21 mouse cellular contexts compared by ENCODE assay signal in genomic region chr12:71870644-71871043, GRCm38 (mm10). TPM values are rescaled to one million over a fixed set of nuclear protein-coding genes. Genes with fewer than 3 reads are reported as not detected.
A peak's percentile ranks its signal among the peaks of the same experiment; 100 is the strongest.
DNase-seq lines count a peak whose midpoint lies in the region; ATAC-seq and TF ChIP-seq lines count a peak whose summit lies in the region.
"Had no signal": no experiment of that assay in that cellular context is flagged by ENCODE, and none has a peak within 500 bp of the region (broad histone marks: within the 10 kb centered on the region; RNA-seq: fewer than 3 reads in every experiment).

No protein-coding gene starts in this region.

- no peaks in the 10 kb centered on the region for H3K27me3 ChIP-seq in limb, embryonic 15.5 days
- no peaks in the 10 kb centered on the region for H3K27me3 ChIP-seq in limb, embryonic 10.5 days (ENCODE audit: low read depth, poor library complexity, severe bottlenecking)
- H3K27me3 ChIP-seq in heart, adult 2 months (ENCODE audit: control insufficient read depth, insufficient read depth, low read length): no peaks in the 10 kb centered on the region
- H3K27me3 ChIP-seq: embryonic facial prominence, embryonic 15.5 days; heart, embryonic 12.5 days; hindbrain, embryonic 13.5 days; intestine, embryonic 15.5 days; limb, embryonic 12.5 days; midbrain, embryonic 15.5 days had no signal

- H3K27ac ChIP-seq in limb, embryonic 15.5 days: 0 out of 2 replicates have a peak overlapping the region, but pooled peaks have one; percentile 7
- no peak overlapping the region for H3K27ac ChIP-seq in limb, embryonic 10.5 days
- no peak overlapping the region for H3K27ac ChIP-seq in heart, adult 2 months
- H3K27ac ChIP-seq: embryonic facial prominence, embryonic 15.5 days; hindbrain, embryonic 13.5 days; intestine, embryonic 15.5 days; limb, embryonic 12.5 days; midbrain, embryonic 15.5 days had no signal

- TF ChIP-seq CTCF in heart, adult 2 months (IDR thresholded peaks at IDR 0.05): no peak

- intact Hi-C loops in heart, adult 2 months (cut with DNase I): no loop called here

- no peaks in the 10 kb centered on the region for H3K36me3 ChIP-seq in limb, embryonic 15.5 days
- no peaks in the 10 kb centered on the region for H3K36me3 ChIP-seq in limb, embryonic 10.5 days
- H3K36me3 ChIP-seq in heart, adult 2 months (ENCODE audit: control insufficient read depth, insufficient read depth, low read length): peaks cover 23% of the 10 kb centered on the region
- H3K36me3 ChIP-seq: embryonic facial prominence, embryonic 15.5 days; hindbrain, embryonic 13.5 days; intestine, embryonic 15.5 days; limb, embryonic 12.5 days; midbrain, embryonic 15.5 days had no signal

- no peak for DNase-seq in limb, embryonic 10.5 days (ENCODE audit: low spot score)
- peak; percentile 58 for DNase-seq in urinary bladder, postnatal 14 days (ENCODE audit: low spot score)
- DNase-seq in urinary bladder, postnatal 4 days (ENCODE audit: low spot score in 2 of 2): no peak
- peak; percentile 21 for DNase-seq in T-cell, adult 2 months (ENCODE audit: low spot score)
- no peak for DNase-seq in cerebellum, adult 9-11 months
- no peak for DNase-seq in heart, adult 2 months
- DNase-seq: cerebellum, adult 11-12 months; cerebellum, postnatal 36 days; forebrain, postnatal 0 days; heart, postnatal 14 days; kidney, adult 9 months; kidney, postnatal 25 days; lung, postnatal 10 days had no signal

- peaks cover 27% of the 10 kb centered on the region for H3K4me1 ChIP-seq in limb, embryonic 15.5 days
- H3K4me1 ChIP-seq in limb, embryonic 10.5 days: peaks cover 31% of the 10 kb centered on the region
- peaks cover 22% of the 10 kb centered on the region for H3K4me1 ChIP-seq in heart, adult 2 months (ENCODE audit: control insufficient read depth, insufficient read depth, low read length)

- peaks cover 4% of the 10 kb centered on the region for H3K79me2 ChIP-seq in heart, adult 2 months (replicated peaks; ENCODE audit: control insufficient read depth, insufficient read depth, low read length)

- H3K9me3 ChIP-seq in limb, embryonic 15.5 days: no peaks in the 10 kb centered on the region
- H3K9me3 ChIP-seq in limb, embryonic 10.5 days (replicated peaks): no peaks in the 10 kb centered on the region
- H3K9me3 ChIP-seq: embryonic facial prominence, embryonic 15.5 days; heart, embryonic 12.5 days; hindbrain, embryonic 13.5 days; intestine, embryonic 15.5 days; limb, embryonic 12.5 days; midbrain, embryonic 15.5 days had no signal

- no peak for TF ChIP-seq POLR2A in heart, adult 2 months (IDR thresholded peaks at IDR 0.05; ENCODE audit: insufficient read depth, low read depth, low read length)

- H3K9ac ChIP-seq in limb, embryonic 15.5 days: no peak overlapping the region
- no peak overlapping the region for H3K9ac ChIP-seq in heart, adult 2 months (ENCODE audit: low read depth, low read length)
- H3K9ac ChIP-seq: embryonic facial prominence, embryonic 15.5 days; forebrain, postnatal 0 days; heart, embryonic 12.5 days; hindbrain, embryonic 13.5 days; intestine, embryonic 15.5 days; limb, embryonic 12.5 days; midbrain, embryonic 15.5 days had no signal

- no peak for ATAC-seq in limb, embryonic 15.5 days (ENCODE audit: insufficient number of reproducible peaks, low FRiP score, low TSS enrichment, low read depth)
- ATAC-seq: forebrain, postnatal 0 days; intestine, embryonic 15.5 days; midbrain, embryonic 15.5 days had no signal

- WGBS in limb, embryonic 15.5 days: 72% methylated on average over 6 of the region's 6 CpGs
- 93% methylated on average over 6 of the region's 6 CpGs for WGBS in limb, embryonic 10.5 days
- WGBS in heart, adult 2 months: 69% methylated on average over 6 of the region's 6 CpGs

- no peak overlapping the region for H3K4me3 ChIP-seq in limb, embryonic 15.5 days
- no peak overlapping the region for H3K4me3 ChIP-seq in limb, embryonic 10.5 days
- no peak overlapping the region for H3K4me3 ChIP-seq in heart, adult 2 months
- H3K4me3 ChIP-seq: embryonic facial prominence, embryonic 15.5 days; heart, embryonic 12.5 days; hindbrain, embryonic 13.5 days; intestine, embryonic 15.5 days; limb, embryonic 12.5 days; midbrain, embryonic 15.5 days; myocyte had no signal

- H3K4me2 ChIP-seq in limb, embryonic 15.5 days: no peak overlapping the region
- H3K4me2 ChIP-seq: embryonic facial prominence, embryonic 15.5 days; heart, embryonic 12.5 days; hindbrain, embryonic 13.5 days; intestine, embryonic 15.5 days; limb, embryonic 12.5 days; midbrain, embryonic 15.5 days had no signal

- TF ChIP-seq EP300 in heart, adult 2 months (IDR thresholded peaks at IDR 0.05; ENCODE audit: insufficient read depth, low read depth, low read length): no peak

RNA-seq across cellular contexts. Expression of gene Daam1, which starts 39.8 kb away (rescaled TPM):
- 8.3 and 10.5 TPM in 2 replicates for polyA plus RNA-seq in limb, embryonic 15.5 days (2015; fragmentation: Nextera tagmentation; extraction: Ambion mirVana)
- 4.0 and 5.2 TPM in 2 replicates for polyA plus RNA-seq in limb, embryonic 10.5 days (2016; fragmentation: Nextera tagmentation; extraction: Ambion mirVana)
- 10 to 100 TPM; 67.2 to 77.6 TPM for total RNA-seq in heart, adult 2 months (2021)
- 13.1 and 23.9 TPM in 2 replicates for polyA plus RNA-seq in heart, adult 2 months (2012; rRNA removed)

Comparison
In these comparisons a context has a peak if more than half of its experiments do, and no peak if none do; other contexts are left out.
1. DNase-seq: peak in urinary bladder, postnatal 14 days (single experiment) and T-cell, adult 2 months (single experiment); none in limb, embryonic 10.5 days (single experiment), urinary bladder, postnatal 4 days (0 of 2), cerebellum, adult 9-11 months (single experiment) and heart, adult 2 months (0 of 2).